Mouse (Mus musculus) bone marrow, adult 2 months (tissue): ENCODE results near the gene Ptk6.

Experiments used
- CTCF ChIP-seq: fragments of 200-500 bp; IDR thresholded peaks from 2 replicates; pipeline ENCODE4 v1.5.1; 2011; ENCODE audit warnings: low read length, control low read depth; ENCODE audit not compliant: control insufficient read depth, insufficient read depth
- POLR2A ChIP-seq: fragments of 200-500 bp; IDR thresholded peaks from 2 replicates; pipeline ENCODE4 v1.6.1; 2011; ENCODE audit warnings: low read depth, mild to moderate bottlenecking, control low read depth, low read length, borderline replicate concordance; ENCODE audit not compliant: control insufficient read depth

DNA sequence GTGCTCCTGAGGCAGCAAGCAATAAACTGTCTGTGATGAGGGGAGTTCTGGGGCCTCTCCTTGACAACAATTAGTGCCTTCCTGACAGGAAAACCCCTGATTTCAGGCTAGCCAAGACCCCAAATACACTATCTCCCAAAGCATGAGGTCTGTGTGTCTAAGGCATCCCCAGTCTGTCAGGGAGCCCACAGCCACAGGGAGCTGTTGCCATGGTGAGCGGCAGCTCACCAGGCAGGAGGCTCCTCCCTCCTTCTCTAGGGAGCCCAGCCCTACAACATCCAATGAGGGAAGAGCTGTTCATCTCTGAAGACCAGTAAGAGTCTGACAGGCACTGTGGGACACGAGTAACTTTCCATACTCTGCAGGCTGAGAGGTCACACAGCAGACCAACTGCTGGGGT is 42.8 kb downstream of the Ptk6 start:
- TF ChIP-seq POLR2A (no peak), CTCF (no peak)
